Mouse (Mus musculus) myocyte (in vitro differentiated cells): ENCODE measurements around the gene Pcx. TPM values are rescaled to one million over a fixed set of nuclear protein-coding genes. Genes with fewer than 3 reads are reported as not detected.

Source experiments
- H3K27me3 ChIP-seq: one replicate; pipeline ENCODE4 v1.6.1; 2011; ENCODE audit not compliant: control insufficient read depth, insufficient read depth, insufficient read length
- H3K36me3 ChIP-seq: one replicate; pipeline ENCODE4 v1.6.1; 2011; ENCODE audit not compliant: control insufficient read depth, insufficient read depth
- H3K4me2 ChIP-seq: one replicate; pipeline ENCODE4 v1.6.1; 2011; ENCODE audit warnings: low read depth, control low read depth
- H3K4me3 ChIP-seq: one replicate; pipeline ENCODE4 v1.5.1; 2011; ENCODE audit warnings: mild to moderate bottlenecking, control low read depth, moderate library complexity
- H3K79me2 ChIP-seq: one replicate; pipeline ENCODE4 v1.6.1; 2011; ENCODE audit not compliant: control insufficient read depth, insufficient read depth
- H3ac ChIP-seq: one replicate; pipeline ENCODE4 v1.6.1; 2011; ENCODE audit not compliant: control insufficient read depth, insufficient read length
- CEBPB ChIP-seq: IDR thresholded peaks from 2 replicates; pipeline ENCODE4 v1.6.1; 2011; ENCODE audit warnings: mild to moderate bottlenecking, moderate library complexity; ENCODE audit not compliant: poor library complexity, insufficient read depth, severe bottlenecking
- E2F4 ChIP-seq: IDR thresholded peaks from one replicate; pipeline ENCODE4 v1.6.1; 2011; ENCODE audit warnings: mild to moderate bottlenecking, control low read depth, moderate library complexity; ENCODE audit not compliant: insufficient read depth
- MAX ChIP-seq: IDR thresholded peaks from one replicate; pipeline ENCODE4 v1.6.1; 2011; ENCODE audit warnings: low read depth, mild to moderate bottlenecking, control low read depth
- MYOD1 ChIP-seq, 3 experiments: IDR thresholded peaks; one replicate each; pipeline ENCODE4 v1.6.1; 2011; ENCODE audit warnings: control low read depth in 2 of 3, low read depth in 2 of 3, mild to moderate bottlenecking in 2 of 3, moderate library complexity in 1 of 3; ENCODE audit not compliant: insufficient read length in 2 of 3, control insufficient read depth in 1 of 3
- MYOG ChIP-seq, 3 experiments: IDR thresholded peaks; one replicate each; pipeline ENCODE4 v1.6.1; 2011; ENCODE audit warnings: control low read depth in 2 of 3, low read depth in 2 of 3, mild to moderate bottlenecking in 2 of 3; ENCODE audit not compliant: insufficient read length in 2 of 3, control insufficient read depth in 1 of 3, insufficient read depth in 1 of 3
- POLR2A ChIP-seq: IDR thresholded peaks from one replicate; pipeline ENCODE4 v1.6.1; 2011; ENCODE audit warnings: low read depth, mild to moderate bottlenecking, control low read depth, moderate library complexity; ENCODE audit not compliant: insufficient read length
- POLR2AphosphoS2 ChIP-seq: IDR thresholded peaks from one replicate; pipeline ENCODE4 v1.6.1; 2011; ENCODE audit warnings: low read depth, control low read depth; ENCODE audit not compliant: insufficient read length
- REST ChIP-seq: IDR thresholded peaks from one replicate; pipeline ENCODE4 v1.6.1; 2011; ENCODE audit warnings: mild to moderate bottlenecking, control low read depth, moderate library complexity; ENCODE audit not compliant: insufficient read depth, insufficient read length
- SRF ChIP-seq: IDR thresholded peaks from one replicate; pipeline ENCODE4 v1.6.1; 2011; ENCODE audit warnings: low read depth; ENCODE audit not compliant: control insufficient read depth, insufficient read length
- TCF12 ChIP-seq: IDR thresholded peaks from one replicate; pipeline ENCODE4 v1.6.1; 2011; ENCODE audit warnings: mild to moderate bottlenecking, control low read depth; ENCODE audit not compliant: poor library complexity, insufficient read depth, severe bottlenecking
- TCF3 ChIP-seq: IDR thresholded peaks from one replicate; pipeline ENCODE4 v1.6.1; 2011; ENCODE audit warnings: low read depth, control low read depth; ENCODE audit not compliant: insufficient read length
- USF1 ChIP-seq: IDR thresholded peaks from one replicate; pipeline ENCODE4 v1.6.1; 2011; ENCODE audit warnings: low read depth, mild to moderate bottlenecking, control low read depth, moderate library complexity
- polyA plus RNA-seq: library from polyadenylated mRNA; unstranded; fragments of >200 nt; fragmentation: generic; extraction: Trizol; gene quantifications from one replicate; pipeline ENCODE4 v1.2.1, GENCODE M21; 2012; ENCODE audit warnings: missing spikeins

Pcx gene
- polyA plus RNA-seq, 1 experiment = 16.3 TPM

DNA sequence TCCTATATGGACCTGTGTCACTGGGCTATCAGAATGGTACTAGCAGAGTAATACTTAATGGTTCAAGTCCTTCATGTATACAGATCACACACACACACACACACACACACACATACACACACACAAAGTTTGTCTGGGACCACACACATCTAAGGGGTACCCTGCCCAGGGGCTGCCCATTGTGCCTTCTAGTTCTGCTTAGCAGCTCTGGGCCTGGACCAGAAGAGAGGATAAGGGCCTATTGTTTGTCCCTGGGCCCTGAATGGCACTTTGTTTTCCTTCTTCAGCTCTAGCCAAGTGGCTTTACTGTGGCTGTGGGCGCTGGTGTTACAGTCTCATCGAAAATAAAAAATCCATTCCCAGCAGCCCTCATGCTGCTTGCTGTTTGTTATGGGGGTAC is 49.3 kb downstream of the Pcx start:
- Histone ChIP-seq H3K4me3 (no peak overlapping the region), H3K36me3 (no peaks in the 10 kb centered on the region), H3ac (no peak overlapping the region), H3K4me2 (no peak overlapping the region), H3K79me2 (no peaks in the 10 kb centered on the region), H3K27me3 (no peaks in the 10 kb centered on the region)
- TF ChIP-seq POLR2AphosphoS2 (no peak), CEBPB (no peak), SRF (no peak)

DNA sequence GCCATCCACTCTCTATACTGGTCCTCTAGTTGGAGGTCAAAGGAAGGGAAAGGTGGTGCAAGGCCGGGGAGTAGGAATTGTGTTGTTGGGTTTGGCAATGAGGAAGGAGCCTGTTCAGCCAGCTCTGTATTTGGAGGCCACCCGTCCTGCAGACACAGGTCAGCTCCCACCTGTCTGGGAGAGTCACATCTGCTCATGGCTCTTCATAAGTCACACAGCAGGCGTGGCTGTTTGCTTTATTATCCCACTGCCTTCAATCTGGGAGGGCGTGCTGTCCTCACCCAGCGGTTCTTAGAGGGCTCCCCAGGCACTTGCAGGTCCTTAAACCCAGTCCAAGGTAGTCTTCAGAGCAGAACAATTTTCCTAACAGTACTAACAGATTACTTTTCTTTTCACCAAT is 49.9 kb downstream of the Pcx start:
- H3K27me3 ChIP-seq = no peaks in the 10 kb centered on the region
- H3ac ChIP-seq = no peak overlapping the region
- H3K4me3 ChIP-seq = no peak overlapping the region
- no peak overlapping the region for H3K4me2 ChIP-seq
- H3K79me2 ChIP-seq = no peaks in the 10 kb centered on the region
- TF ChIP-seq MYOG (IDR thresholded peaks at IDR 0.05; ENCODE audit: control insufficient read depth in 1 of 3, insufficient read depth in 1 of 3, insufficient read length in 2 of 3, low read depth in 2 of 3) (no peak), CEBPB (no peak), POLR2A (no peak), TCF3 (no peak), MYOD1 (IDR thresholded peaks at IDR 0.05; ENCODE audit: control insufficient read depth in 1 of 3, insufficient read length in 2 of 3, low read depth in 2 of 3) (no peak), REST (no peak), TCF12 (no peak), E2F4 (no peak), MAX (no peak), POLR2AphosphoS2 (no peak), SRF (no peak), USF1 (no peak)
- no peaks in the 10 kb centered on the region for H3K36me3 ChIP-seq

DNA sequence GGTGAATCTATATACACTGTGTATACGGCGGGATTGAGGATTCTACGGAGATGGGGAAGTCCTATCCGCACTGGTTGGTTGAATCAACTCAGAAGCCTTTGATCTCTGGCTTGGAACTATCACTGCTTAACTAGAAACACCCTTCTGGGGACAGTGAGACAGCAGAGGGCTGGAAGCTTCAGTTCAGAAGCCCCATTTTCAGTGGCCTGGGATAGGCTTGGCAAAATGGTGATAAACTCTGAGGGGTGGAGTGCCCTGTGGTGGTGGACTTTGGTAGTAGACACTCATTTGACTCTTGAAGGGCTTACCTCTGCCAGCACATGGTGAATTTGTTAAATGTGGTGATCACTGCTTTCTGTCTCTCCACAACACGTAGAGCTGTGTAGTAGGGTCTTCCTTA is 55.4 kb downstream of the Pcx start:
- Histone ChIP-seq H3K4me3 (no peak overlapping the region), H3K4me2 (no peak overlapping the region), H3K27me3 (no peaks in the 10 kb centered on the region), H3K36me3 (no peaks in the 10 kb centered on the region), H3ac (no peak overlapping the region), H3K79me2 (no peaks in the 10 kb centered on the region)
- TF ChIP-seq MAX = no peak

DNA sequence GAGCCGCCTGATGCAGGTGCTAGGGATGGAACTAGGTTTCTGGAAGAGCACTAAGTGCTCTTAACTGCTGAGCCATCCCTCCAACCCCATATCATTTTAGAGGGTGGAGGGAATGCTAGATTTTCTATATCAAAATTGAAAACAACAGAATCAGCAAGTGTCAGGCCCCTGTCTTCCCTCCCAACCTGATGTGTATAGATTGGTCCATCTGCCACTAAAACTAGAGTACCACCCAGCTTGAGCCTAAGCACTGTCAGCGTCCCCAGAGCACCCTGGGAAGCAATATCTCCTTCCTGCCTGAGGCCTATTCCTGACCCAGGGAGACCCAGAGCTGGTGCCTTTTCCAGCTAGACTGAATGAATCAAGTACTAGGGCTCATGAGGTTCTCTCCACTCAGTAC is 56.6 kb downstream of the Pcx start:
- Histone ChIP-seq H3K36me3 (no peaks in the 10 kb centered on the region), H3K4me3 (no peak overlapping the region), H3K79me2 (no peaks in the 10 kb centered on the region), H3ac (no peak overlapping the region), H3K27me3 (no peaks in the 10 kb centered on the region), H3K4me2 (no peak overlapping the region)
- no peak for TF ChIP-seq TCF3
- TF ChIP-seq MYOG (IDR thresholded peaks at IDR 0.05; ENCODE audit: control insufficient read depth in 1 of 3, insufficient read depth in 1 of 3, insufficient read length in 2 of 3, low read depth in 2 of 3) = no peak

DNA sequence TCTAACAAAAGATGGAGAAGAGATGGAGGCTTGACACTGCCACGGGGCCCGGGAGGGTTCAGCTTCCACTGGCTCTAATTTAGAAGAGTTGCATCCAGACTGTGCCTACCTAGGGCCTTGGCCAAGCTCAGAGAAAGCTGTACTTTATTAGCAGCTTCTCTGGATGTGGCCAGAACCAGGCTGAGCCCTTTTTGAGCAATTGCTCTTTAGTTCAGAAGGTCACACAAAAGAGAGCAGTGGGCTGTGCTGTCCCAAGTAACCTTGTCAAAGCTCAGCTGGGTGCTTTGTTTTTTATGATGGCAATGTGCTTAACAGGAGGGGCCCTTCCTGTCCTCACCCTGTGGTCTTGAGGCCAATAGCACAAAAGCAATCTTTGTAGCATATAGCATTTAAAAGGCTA is 57.4 kb downstream of the Pcx start:
- no peaks in the 10 kb centered on the region for H3K27me3 ChIP-seq
- no peaks in the 10 kb centered on the region for H3K36me3 ChIP-seq
- no peak for TF ChIP-seq USF1
- no peak for TF ChIP-seq MYOG (IDR thresholded peaks at IDR 0.05; ENCODE audit: control insufficient read depth in 1 of 3, insufficient read depth in 1 of 3, insufficient read length in 2 of 3, low read depth in 2 of 3)
- TF ChIP-seq TCF3 = no peak
- TF ChIP-seq E2F4 = no peak
- no peak for TF ChIP-seq POLR2AphosphoS2
- H3K4me3 ChIP-seq = no peak overlapping the region
- H3ac ChIP-seq = no peak overlapping the region
- no peaks in the 10 kb centered on the region for H3K79me2 ChIP-seq
- H3K4me2 ChIP-seq = no peak overlapping the region

DNA sequence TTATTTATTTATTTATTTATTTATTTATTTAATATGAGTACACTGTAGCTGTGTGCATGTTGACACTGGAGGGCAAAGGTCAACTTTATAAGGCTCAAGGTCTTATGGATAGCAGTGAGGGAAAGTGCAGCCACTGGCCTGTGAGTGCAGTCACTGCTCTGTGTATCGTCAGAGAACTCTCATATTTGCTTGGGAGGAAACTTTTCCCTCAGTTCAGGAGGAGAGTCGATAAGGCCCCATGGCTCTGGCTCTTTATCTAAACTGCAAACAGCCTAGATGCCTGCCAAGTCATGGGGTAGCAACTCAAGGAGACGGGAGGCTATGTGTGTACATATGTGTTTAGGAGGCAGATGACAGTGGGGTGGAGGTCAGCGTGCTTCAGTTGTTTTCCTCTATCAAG is 58.6 kb downstream of the Pcx start:
- no peaks in the 10 kb centered on the region for H3K27me3 ChIP-seq
- no peaks in the 10 kb centered on the region for H3K36me3 ChIP-seq
- no peak for TF ChIP-seq REST
- no peak for TF ChIP-seq MYOG (IDR thresholded peaks at IDR 0.05; ENCODE audit: control insufficient read depth in 1 of 3, insufficient read depth in 1 of 3, insufficient read length in 2 of 3, low read depth in 2 of 3)
- TF ChIP-seq E2F4 = no peak
- H3K4me2 ChIP-seq = no peak overlapping the region
- H3K4me3 ChIP-seq = no peak overlapping the region
- H3ac ChIP-seq = no peak overlapping the region
- no peaks in the 10 kb centered on the region for H3K79me2 ChIP-seq
